Mouse (Mus musculus): Measurements from ENCODE around the gene Olfr1232. TPM values are rescaled to one million over a fixed set of nuclear protein-coding genes. Genes with fewer than 3 reads are reported as not detected.

The Olfr1232 gene
- polyA plus RNA-seq (2011; ENCODE audit: insufficient read length, low read depth, missing spikeins): not detected in 2 replicates

GRCm38 (mm10) chr2:89329575-89329974 lies at the start of gene Olfr1232:
Gene Olfr1232 (minus strand): TSS chr2:89329675.
- Histone ChIP-seq H3K4me1 (ENCODE audit: control insufficient read depth, insufficient read depth, low read length) (no peaks in the 10 kb centered on the region), H3K27ac (ENCODE audit: insufficient read depth, low read length) (no peak within 1 kb of the TSS)
- TF ChIP-seq POLR2A (IDR thresholded peaks at IDR 0.05; ENCODE audit: low read depth, low read length): no peak
- no peak for TF ChIP-seq CTCF (IDR thresholded peaks at IDR 0.05; ENCODE audit: borderline replicate concordance, insufficient read depth, low read length)

DNA sequence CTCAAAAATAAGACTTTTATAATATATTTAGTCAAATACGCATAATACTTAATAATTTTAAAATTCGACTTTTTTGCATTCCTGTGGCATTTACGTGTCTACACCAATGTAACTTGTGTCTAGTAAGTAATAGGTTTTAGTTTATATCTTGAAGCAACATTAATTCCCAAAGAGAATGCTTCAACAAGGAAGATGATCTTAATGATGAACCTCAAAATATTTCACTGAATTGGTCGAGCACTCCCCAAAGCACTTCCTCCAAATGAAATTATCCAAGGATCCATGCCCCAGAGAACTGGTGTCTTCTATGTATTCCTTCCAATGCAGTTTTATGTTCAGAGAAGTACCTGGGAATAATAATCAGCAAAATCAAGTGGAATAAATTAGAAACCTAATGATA lies 35.3 kb upstream of the Olfr1232 start, which contains the start of gene Olfr1234:
Olfr1234 (minus strand) TSS at position 101 of the 400 bp plus-strand sequence.
- no peaks in the 10 kb centered on the region for H3K4me1 ChIP-seq (ENCODE audit: control insufficient read depth, insufficient read depth, low read length)
- no peak for TF ChIP-seq POLR2A (IDR thresholded peaks at IDR 0.05; ENCODE audit: low read depth, low read length)
- TF ChIP-seq CTCF (IDR thresholded peaks at IDR 0.05; ENCODE audit: borderline replicate concordance, insufficient read depth, low read length): no peak
- no peak within 1 kb of the TSS for H3K27ac ChIP-seq (ENCODE audit: insufficient read depth, low read length)
- no peak within 1 kb of the TSS for H3K4me3 ChIP-seq (ENCODE audit: insufficient read depth, low read length)

More at GRCm38 (mm10) chr2:89329575-89329974, at the start of gene Olfr1232:
- no peak within 1 kb of the TSS for H3K4me3 ChIP-seq (ENCODE audit: insufficient read depth, low read length)

- no peak within 1 kb of the TSS for H3K4me3 ChIP-seq (ENCODE audit: insufficient read depth, low read length)
- no peak for TF ChIP-seq POLR2A (IDR thresholded peaks at IDR 0.05; ENCODE audit: low read depth, low read length)
- no peaks in the 10 kb centered on the region for H3K4me1 ChIP-seq (ENCODE audit: control insufficient read depth, insufficient read depth, low read length)
- no peak within 1 kb of the TSS for H3K27ac ChIP-seq (ENCODE audit: insufficient read depth, low read length)
Observed at GRCm38 (mm10) chr2:89342298-89342697, 12.8 kb upstream of the Olfr1232 start, which contains the start of gene Olfr1233. Gene Olfr1233 (minus strand): TSS chr2:89342398.

GRCm38 (mm10) chr2:89306974-89307373 lies 22.5 kb downstream of the Olfr1232 start, which contains the start of gene Olfr1231:
Gene Olfr1231 (minus strand): TSS chr2:89307074.
- no peak within 1 kb of the TSS for H3K4me3 ChIP-seq (ENCODE audit: insufficient read depth, low read length)
- H3K4me1 ChIP-seq (ENCODE audit: control insufficient read depth, insufficient read depth, low read length): no peaks in the 10 kb centered on the region
- TF ChIP-seq POLR2A (IDR thresholded peaks at IDR 0.05; ENCODE audit: low read depth, low read length) (no peak), CTCF (IDR thresholded peaks at IDR 0.05; ENCODE audit: borderline replicate concordance, insufficient read depth, low read length) (no peak)
- H3K27ac ChIP-seq (ENCODE audit: insufficient read depth, low read length): no peak within 1 kb of the TSS

DNA sequence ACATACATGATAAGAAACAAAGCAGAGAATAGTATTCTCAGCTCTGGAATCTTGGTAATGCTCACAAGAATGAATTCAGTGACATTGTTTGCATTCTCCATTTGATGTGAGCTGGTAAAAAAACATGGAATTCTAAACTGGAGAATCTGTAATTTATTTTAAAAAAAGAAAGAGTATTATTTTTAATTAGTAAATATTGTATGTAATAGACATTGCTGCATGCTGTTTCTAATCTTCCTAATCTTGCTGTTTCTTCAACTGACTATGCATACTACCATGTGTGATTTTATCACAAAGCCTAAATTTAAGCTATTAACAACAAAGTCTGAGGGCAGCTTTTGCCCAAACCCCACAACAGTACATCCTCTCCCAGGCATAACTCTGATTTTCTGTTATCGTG lies 32.3 kb downstream of the Olfr1232 start, which contains the start of gene Olfr1230:
Olfr1230 (minus strand) TSS at position 101 of the 400 bp plus-strand sequence.
- no peak for TF ChIP-seq CTCF (IDR thresholded peaks at IDR 0.05; ENCODE audit: borderline replicate concordance, insufficient read depth, low read length)
- H3K27ac ChIP-seq (ENCODE audit: insufficient read depth, low read length): no peak within 1 kb of the TSS
- H3K4me1 ChIP-seq (ENCODE audit: control insufficient read depth, insufficient read depth, low read length): no peaks in the 10 kb centered on the region
- no peak within 1 kb of the TSS for H3K4me3 ChIP-seq (ENCODE audit: insufficient read depth, low read length)

GRCm38 (mm10) chr2:89287914-89288313 lies 41.6 kb downstream of the Olfr1232 start, which contains the start of gene Olfr1229:
Gene Olfr1229 (minus strand): TSS chr2:89288014.
- Histone ChIP-seq H3K4me1 (ENCODE audit: control insufficient read depth, insufficient read depth, low read length) (no peaks in the 10 kb centered on the region), H3K4me3 (ENCODE audit: insufficient read depth, low read length) (no peak within 1 kb of the TSS), H3K27ac (ENCODE audit: insufficient read depth, low read length) (no peak within 1 kb of the TSS)
- TF ChIP-seq POLR2A (IDR thresholded peaks at IDR 0.05; ENCODE audit: low read depth, low read length) (no peak), CTCF (IDR thresholded peaks at IDR 0.05; ENCODE audit: borderline replicate concordance, insufficient read depth, low read length) (no peak)

Other genes starting within 250 kb of the Olfr1232 start
- gene Olfr1219, start 246.2 kb downstream of the Olfr1232 start, polyA plus RNA-seq (2011; ENCODE audit: insufficient read length, low read depth, missing spikeins): not detected in 2 replicates
- not detected in 2 replicates for gene Olfr1220, start 222.8 kb downstream of the Olfr1232 start, polyA plus RNA-seq (2011; ENCODE audit: insufficient read length, low read depth, missing spikeins)
- not detected in 2 replicates for gene Olfr1221, start 212.4 kb downstream of the Olfr1232 start, polyA plus RNA-seq (2011; ENCODE audit: insufficient read length, low read depth, missing spikeins)
- gene Olfr1222, start 196.6 kb downstream of the Olfr1232 start, polyA plus RNA-seq (2011; ENCODE audit: insufficient read length, low read depth, missing spikeins): not detected in 2 replicates
- gene Olfr1223, start 178.1 kb downstream of the Olfr1232 start, polyA plus RNA-seq (2011; ENCODE audit: insufficient read length, low read depth, missing spikeins): not detected in 2 replicates
- gene Olfr1224-ps1, start 165.6 kb downstream of the Olfr1232 start, polyA plus RNA-seq (2011; ENCODE audit: insufficient read length, low read depth, missing spikeins): not detected in 2 replicates
- gene Olfr1225, start 155.0 kb downstream of the Olfr1232 start, polyA plus RNA-seq (2011; ENCODE audit: insufficient read length, low read depth, missing spikeins): not detected in 2 replicates
- gene Olfr1226, start 129.6 kb downstream of the Olfr1232 start, polyA plus RNA-seq (2011; ENCODE audit: insufficient read length, low read depth, missing spikeins): not detected in 2 replicates
- gene Olfr1228, start 75.6 kb downstream of the Olfr1232 start, polyA plus RNA-seq (2011; ENCODE audit: insufficient read length, low read depth, missing spikeins): not detected in 2 replicates
- gene Olfr1229, start 41.7 kb downstream of the Olfr1232 start, polyA plus RNA-seq (2011; ENCODE audit: insufficient read length, low read depth, missing spikeins): not detected in 2 replicates
- not detected in 2 replicates for gene Olfr1230, start 32.4 kb downstream of the Olfr1232 start, polyA plus RNA-seq (2011; ENCODE audit: insufficient read length, low read depth, missing spikeins)
- gene Olfr1231, start 22.6 kb downstream of the Olfr1232 start, polyA plus RNA-seq (2011; ENCODE audit: insufficient read length, low read depth, missing spikeins): not detected in 2 replicates
- not detected in 2 replicates for gene Olfr1233, start 12.7 kb upstream of the Olfr1232 start, polyA plus RNA-seq (2011; ENCODE audit: insufficient read length, low read depth, missing spikeins)
- gene Olfr1234, start 35.2 kb upstream of the Olfr1232 start, polyA plus RNA-seq (2011; ENCODE audit: insufficient read length, low read depth, missing spikeins): not detected in 2 replicates
- gene Olfr1238, start 80.0 kb upstream of the Olfr1232 start, polyA plus RNA-seq (2011; ENCODE audit: insufficient read length, low read depth, missing spikeins): not detected in 2 replicates
- not detected in 2 replicates for gene Olfr1239, start 90.7 kb upstream of the Olfr1232 start, polyA plus RNA-seq (2011; ENCODE audit: insufficient read length, low read depth, missing spikeins)
- not detected in 2 replicates for gene Olfr1240, start 113.3 kb upstream of the Olfr1232 start, polyA plus RNA-seq (2011; ENCODE audit: insufficient read length, low read depth, missing spikeins)
- not detected in 2 replicates for gene Olfr1241, start 157.5 kb upstream of the Olfr1232 start, polyA plus RNA-seq (2011; ENCODE audit: insufficient read length, low read depth, missing spikeins)
- not detected in 2 replicates for gene Olfr1242, start 168.7 kb upstream of the Olfr1232 start, polyA plus RNA-seq (2011; ENCODE audit: insufficient read length, low read depth, missing spikeins)
- gene Olfr1243, start 201.8 kb upstream of the Olfr1232 start, polyA plus RNA-seq (2011; ENCODE audit: insufficient read length, low read depth, missing spikeins): not detected in 2 replicates
- not detected in 2 replicates for gene Olfr1245, start 248.8 kb upstream of the Olfr1232 start, polyA plus RNA-seq (2011; ENCODE audit: insufficient read length, low read depth, missing spikeins)

Data from embryonic fibroblast, embryonic 13.5 days (primary cell).